Mouse (Mus musculus) gastrocnemius, adult 18-20 months (tissue): ENCODE measurements around the gene Tmprss15. TPM values are rescaled to one million over a fixed set of nuclear protein-coding genes. Genes with fewer than 3 reads are reported as not detected.

ENCODE experiments used
- DNase-seq: peaks from one replicate; pipeline ENCODE4 v3.0.0; 2021; ENCODE audit warnings: low spot score
- long read RNA-seq, 2 experiments: library from polyadenylated mRNA; stranded (forward); transcript quantifications; one replicate each; pipeline ENCODE4 v2.0.0; 2021
- total RNA-seq, 2 experiments: library from RNA; stranded (reverse); gene quantifications; 2 replicates each; pipeline ENCODE4 v1.2.3; 2021

Gene Tmprss15
- total RNA-seq, result not detected
- long read RNA-seq, experiment 1, result 0 reads
- long read RNA-seq, experiment 2, result 0 reads

DNA sequence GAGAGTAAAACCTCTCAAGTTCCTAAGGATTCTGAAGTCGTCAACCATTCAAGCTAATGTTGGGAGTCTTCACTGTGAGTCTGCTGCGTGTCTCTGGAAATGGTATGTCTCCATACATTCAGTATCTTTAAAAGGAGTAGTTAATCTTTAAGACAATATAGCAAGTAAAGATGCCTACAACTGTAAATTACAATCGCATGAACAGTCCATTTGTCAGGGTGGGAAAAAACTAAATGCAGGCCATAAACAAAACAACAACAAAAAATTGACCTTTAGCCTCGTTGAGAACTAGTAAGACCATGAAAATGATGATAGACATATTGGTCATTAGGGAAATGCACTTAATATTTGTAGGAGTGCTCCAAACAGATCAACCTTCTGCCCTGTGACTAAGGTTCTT, at the start of gene Tmprss15:
TSS of gene Tmprss15 (minus strand) at position 101 of the 400 bp plus-strand sequence.
- DNase-seq, result no peak

DNA sequence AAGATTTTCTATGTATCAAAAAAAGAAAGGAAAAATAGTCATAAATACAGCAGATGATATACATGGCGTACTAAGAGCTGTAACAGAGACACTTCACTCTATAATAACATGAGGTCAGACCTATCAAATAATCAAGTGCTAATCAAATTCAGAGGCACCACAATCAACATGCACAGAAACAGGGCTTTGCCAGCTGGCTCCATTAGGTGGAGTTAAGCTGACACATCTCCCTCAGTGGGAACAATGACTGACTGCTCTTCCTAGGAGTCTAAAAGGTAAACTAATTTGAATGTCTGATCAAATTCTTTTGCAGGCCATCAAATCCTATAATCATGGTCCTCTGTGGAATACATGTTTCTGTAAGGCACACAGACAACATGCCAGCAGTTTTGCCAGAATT, 24.0 kb upstream of the Tmprss15 start:
- no peak for DNase-seq

DNA sequence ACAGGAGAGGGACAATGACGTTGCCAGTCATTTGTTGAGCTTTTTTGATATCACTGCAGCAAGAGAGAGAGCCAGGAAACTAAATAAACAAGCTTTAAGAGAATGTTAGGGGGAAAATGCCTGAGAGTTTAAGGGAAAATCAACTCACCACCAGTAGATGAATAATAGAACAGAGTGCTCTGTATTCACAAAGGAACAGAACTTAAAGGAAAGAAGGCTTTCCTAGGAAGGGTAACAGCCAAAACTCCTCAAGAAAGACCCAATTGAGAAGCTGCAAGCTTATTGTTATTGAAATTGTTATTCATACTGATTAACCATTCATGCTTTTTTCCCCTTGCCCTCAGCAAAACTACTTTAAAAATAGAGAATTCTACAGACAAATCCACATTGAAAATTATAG, 18.6 kb upstream of the Tmprss15 start:
- DNase-seq, result no peak

DNA sequence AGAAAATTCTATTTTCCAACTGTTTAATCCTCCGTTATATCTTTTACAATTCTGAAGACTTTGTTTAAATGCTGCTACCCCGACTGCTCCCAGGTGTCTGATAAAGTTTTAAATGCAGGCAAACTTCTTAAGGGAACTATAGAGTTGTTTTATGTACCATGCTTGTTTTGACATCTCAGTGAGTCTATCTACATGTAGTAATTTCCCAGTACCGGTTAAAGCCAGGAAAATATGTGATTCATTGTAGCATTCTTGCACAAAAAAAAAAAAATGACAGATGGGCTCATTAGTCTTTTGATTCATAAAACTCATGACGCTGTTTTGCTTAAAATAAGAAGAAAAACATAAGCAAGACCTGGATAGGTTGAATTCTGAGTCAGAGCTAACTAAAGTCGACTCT, 18.1 kb upstream of the Tmprss15 start:
- DNase-seq, result no peak

DNA sequence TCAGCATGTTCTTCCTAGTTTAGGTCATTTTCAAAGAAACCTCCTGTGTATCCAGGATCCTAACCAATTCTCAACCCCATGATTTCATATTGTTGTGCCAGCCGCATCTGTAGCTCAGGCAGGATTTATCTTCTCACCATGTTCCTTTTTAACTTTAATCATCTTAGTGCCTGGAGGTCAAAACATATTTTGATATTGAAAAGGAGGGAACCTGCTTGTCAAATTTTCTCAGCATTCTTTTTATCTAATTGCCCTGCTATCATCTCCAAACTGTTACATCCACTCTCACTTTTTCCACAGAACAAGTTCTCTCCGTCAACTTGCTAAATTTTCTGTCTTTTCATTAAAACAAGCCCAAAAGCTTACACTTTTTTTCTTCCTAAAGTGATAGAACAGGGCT, 9.4 kb upstream of the Tmprss15 start:
- no peak for DNase-seq

DNA sequence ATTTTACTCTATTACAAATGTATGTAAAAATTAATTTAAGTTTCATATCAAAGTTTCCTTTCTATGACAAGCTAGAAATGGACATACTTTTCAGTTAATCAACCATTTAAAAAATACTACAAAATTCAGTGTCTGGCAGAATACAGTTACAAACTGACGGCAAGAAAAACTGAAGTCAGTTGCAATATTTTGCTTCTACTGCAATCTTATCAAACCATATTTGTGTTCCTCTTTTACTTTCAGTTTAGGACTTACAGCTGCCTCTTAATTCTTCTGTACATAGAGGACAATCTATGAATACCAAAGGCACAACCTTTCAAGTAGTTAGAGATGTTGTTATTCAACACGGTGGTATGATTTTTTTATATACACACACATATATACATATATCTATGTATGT, 7.4 kb upstream of the Tmprss15 start:
- no peak for DNase-seq

DNA sequence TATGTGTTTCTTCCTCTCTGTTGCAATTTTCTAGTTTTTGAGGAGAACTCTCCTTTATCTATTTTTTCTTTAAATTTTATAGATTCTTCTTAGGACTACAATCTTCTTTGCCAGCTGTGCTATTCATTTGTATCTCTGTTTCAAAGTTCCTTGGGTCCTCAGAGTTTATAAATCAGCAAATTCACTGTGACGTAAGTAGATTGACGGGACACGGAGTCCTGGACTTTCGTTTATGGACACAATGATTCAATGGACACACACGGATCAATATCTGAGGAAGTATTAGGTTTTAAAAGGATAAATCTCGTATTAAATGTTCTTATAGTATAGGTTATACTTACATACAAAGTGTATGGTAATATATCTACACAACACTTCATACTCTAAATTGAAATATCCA, 4.3 kb downstream of the Tmprss15 start:
- DNase-seq, result no peak

DNA sequence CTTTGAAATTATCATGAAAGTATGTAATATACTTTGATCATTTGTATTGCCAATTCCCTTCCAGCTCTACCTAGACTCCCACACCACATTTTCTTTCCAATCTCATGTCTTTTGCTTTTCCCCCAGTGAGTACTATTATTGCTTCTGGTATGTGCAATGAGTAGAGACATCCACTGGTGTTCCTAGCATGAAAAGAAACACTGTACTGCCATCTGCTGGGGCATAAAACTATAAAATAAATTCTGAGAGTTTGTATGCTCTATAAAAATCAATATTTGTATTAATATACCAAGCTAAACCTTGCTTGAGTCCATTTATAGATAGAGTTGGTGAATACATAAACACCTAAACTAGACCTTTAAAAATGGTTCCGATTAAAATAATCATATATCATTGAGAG, 27.0 kb downstream of the Tmprss15 start:
- no peak for DNase-seq

DNA sequence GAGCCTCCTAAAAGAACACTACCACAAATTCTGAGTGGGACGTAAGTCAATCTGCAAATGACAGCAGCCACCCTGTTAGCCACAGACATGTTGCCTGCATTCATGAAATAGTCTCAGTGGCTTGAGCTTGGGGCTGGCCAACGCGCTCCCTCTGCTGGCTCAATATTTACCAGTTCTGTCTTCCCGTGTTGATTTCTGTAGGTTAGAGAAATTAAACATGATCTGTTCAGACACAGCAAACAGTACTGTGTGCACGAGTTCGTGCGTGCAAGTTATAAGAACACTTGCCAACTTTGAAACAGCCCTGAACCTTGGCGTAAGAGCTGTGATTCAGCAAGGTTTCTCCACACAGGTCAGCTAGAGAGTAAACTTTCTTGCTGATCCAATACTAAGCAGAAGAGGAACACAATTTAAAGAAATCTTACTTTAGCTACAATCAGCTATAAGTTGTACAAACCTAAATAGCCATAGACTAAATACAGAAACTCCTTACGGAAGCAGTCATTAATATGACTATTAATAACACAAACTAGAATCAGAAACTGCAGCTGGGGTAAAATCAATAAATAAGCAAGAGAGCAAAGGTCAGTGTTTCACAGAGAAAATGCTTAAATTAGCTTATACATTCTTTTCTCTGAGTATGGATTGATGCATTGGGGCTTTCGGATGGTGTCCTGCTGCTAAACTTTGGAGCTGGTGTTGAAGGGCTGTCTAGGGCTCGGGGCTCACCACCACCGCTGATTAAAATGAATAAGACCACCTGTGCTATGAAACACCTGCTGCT, 31.9 kb downstream of the Tmprss15 start:
- no peak for DNase-seq

DNA sequence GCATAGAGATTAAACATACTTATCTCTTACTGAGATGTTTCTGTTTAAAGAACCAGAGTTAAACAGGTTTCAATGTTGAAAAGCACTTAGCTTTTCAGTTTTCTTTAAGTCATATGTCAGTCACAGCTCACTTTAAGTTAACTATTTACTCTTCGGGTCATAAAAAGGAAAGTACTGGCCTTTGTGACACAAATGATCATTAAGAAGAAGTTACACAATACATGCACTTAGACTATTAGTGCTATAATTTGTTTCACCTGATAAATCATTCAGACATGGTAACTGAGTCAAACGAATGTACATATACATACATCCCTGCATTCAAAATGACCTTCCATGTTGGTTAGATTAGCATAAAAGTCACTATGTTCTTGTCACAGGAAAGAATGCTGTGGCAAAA, 58.3 kb downstream of the Tmprss15 start:
- DNase-seq, result no peak

DNA sequence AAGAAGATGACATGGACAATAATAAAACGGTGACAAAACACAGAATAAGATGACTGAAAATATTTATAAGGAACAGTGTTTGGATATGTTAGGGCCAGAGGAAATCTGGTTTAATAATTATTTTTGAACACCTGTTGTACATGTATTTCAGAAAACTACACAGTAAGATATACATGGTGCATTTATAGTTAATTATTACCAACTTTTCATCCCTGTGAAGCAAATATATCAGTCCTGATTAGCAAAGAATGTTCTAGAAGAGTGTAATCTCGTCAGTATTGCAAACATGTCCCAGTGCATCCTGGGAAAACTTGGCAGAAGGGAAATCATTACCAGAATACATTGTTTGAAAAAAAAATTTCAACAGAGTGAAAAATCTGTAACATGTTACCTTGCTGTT, 88.1 kb downstream of the Tmprss15 start:
- no peak for DNase-seq

DNA sequence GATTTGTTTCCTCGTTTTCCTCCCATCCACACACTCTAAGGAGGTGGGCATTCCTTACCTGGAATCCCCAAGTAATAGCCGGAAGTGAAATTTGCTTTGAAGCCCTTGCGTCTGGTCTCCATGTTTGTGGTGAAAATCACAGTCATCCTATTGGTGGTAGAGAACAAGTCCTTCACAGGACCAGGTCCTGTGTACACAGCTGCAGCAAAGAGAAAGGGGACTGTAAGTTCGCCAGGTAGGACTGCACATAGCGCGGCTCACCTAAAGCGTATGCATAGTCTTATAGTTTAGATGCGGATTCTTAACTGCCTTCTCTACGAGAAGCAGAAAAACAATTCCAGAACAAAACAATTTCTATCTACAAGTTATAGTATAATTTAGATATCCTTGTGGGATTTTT, 89.2 kb downstream of the Tmprss15 start:
- no peak for DNase-seq

DNA sequence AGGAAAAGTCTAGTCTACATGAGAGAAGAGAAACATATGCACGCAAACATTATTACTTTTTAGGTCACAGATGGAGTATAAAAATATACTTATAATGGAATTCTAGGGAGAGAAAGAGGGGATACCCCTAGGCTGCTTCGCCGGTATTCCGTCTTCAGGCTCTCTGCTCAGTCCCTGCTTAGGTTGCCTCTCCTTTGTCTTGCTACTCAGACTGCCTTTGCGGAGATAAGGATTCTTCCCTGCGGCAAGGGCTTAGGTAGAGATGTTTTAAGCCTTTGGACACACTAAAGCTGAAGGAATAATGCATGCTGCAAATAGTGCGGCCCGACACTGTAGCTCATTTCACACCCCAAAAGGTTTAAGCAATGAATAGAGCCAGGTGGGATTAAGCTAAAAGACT, 114.5 kb downstream of the Tmprss15 start:
- no peak for DNase-seq

DNA sequence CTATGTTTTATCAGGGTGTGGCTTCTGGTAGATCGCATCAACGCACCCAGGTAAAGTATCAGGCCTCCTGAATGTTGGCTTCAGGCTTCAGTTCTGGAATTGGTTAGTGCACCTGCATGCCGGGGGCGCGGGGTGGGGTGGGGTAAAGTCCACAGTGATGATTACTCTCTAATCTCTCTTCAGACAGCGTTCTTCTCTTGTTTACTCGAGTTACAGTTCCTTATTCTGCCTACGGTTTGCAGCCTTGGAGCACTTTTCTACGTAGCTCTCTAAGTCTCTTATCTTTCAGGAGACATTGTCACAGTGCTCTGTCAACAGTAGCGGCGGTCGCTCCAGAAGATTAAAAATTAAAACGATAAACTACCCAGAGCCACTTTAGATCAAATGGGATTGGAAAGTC, 116.8 kb downstream of the Tmprss15 start:
- no peak for DNase-seq

DNA sequence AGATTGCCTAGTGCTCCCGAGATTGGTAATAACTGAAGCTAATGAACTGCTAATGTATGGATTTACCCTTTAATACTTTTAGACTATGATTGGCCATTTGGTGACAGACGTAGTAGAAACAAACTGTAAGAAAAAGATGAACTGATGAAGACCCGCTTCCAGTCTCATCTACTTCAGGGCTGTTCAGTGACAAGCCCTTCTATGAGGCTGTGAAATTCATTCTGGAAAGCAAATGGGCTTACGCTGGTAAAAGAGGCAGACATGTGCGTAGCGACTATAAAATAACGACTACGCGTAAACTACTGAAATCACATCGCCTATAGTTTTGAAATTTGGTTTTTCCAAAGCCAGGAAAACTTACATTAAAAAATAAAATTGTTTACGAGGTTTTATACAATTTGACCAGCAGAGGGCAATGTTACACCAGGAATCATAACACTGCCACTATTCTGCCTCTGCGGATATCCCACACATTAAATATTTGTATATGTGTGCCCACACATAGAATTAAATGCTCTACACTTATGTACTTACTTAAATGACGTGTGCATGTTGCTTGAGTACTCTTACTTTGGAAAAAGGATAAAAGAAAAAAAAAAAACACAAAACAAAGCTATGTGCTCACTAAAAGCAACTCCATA, 121.7 kb downstream of the Tmprss15 start:
- no peak for DNase-seq

DNA sequence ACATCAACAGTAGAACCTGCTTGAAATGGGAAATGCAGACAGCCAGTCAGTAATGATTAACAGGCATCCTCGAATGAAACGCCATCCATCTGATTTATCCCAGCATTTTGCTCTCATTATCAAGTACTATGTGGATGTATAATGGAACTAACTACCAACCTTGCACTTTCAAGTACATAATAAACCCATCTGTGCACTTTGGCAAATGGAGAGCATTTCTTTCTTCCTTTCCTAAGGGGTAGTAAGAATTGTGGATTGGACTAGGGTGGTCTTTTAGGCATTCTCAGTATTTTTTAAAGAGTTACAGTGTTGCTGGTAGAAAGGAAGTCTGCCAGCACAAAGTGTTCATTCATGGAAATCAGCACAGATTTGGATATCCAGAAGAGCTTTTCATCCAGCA, 133.5 kb downstream of the Tmprss15 start:
- DNase-seq, result no peak

DNA sequence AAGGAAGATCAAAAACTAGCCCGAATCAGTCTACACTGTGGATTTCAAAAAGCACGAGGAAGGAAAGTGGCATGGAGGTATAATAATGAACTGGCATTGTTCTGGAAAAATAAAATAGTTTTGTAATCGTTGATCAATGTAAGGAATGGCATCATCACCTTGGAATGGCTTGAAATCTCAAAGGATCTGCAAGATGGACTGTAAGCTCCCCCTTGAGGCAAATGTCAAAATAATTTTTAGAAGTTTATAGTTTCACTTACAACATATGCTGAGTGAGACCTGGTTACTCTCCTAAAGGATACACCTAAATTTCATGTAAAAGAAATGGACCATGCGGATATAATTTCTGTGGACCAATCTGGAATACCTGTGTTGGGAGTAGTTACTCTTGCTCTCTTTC, 140.5 kb downstream of the Tmprss15 start:
- DNase-seq, result no peak

DNA sequence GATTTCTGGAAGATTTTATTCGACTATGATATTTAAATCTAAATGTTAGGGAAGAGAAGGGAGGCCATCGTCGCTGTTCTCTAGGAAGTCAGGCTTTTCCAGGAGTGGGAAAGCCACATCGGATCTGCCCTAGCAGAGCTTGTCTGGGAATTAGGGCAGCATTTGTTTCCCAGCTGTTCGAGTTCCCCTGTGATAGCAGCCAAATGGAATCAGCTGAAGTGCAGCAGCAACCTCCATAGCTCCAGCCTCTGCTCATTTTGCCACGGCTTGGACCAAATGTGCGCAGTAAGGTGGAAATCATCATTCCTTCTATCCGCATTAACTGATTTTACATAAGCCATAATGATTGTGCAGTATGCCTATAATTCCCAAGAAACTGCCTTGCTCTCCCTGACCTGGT, 153.1 kb downstream of the Tmprss15 start:
- no peak for DNase-seq

DNA sequence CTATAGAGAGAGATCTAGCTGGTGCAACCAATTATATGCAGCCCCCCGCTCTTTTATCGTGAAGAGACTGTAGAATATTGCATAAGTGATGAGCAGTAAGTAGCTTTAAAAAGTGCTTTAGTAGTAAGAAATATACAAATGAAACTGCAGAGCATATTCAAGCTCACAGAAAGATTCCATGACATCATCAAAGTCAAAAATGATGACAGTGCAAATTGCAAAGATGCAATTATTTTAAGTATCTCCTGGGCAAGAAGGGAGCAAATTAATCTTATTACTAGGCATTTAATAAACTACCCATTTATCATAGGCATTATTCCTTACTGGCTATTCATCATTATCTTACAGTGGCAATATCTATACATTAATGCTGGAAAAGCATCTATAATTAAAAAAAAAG, 156.6 kb downstream of the Tmprss15 start:
- no peak for DNase-seq

DNA sequence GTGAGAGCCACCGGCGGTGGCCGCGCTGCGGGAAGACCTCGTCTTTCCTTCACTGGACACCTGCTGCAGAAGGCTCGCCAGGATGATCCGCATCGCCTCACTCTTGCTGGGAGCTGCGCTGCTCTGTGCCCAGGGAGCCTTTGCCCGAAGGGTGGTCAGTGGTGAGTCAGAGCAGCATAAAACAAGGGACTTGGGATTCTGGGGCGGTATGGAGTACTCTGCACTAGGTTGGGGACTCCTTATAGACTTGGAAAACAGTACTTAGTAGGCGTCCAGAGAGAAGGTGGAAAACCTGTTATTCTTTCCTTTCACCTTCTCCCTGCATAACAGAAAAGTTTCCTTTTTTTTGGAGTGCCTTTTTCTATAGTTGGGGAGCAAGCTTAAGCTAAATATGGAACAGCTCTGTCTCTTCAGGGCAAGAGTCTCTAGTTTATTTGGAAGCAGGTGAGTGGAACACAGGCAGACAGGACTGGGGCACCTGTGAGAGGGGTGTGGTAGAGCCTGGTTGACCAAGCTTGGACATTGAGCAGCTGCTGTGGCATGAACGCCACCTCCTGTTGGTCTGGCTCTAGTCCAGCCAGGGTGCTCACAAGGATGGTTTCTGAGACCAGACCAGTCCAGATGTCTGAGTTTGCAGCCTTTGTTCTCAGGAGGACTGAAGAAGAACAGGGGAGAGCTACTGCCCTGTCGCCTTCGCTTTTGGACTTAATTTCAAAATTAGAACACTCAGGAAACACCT, 159.4 kb downstream of the Tmprss15 start:
- DNase-seq, result no peak

DNA sequence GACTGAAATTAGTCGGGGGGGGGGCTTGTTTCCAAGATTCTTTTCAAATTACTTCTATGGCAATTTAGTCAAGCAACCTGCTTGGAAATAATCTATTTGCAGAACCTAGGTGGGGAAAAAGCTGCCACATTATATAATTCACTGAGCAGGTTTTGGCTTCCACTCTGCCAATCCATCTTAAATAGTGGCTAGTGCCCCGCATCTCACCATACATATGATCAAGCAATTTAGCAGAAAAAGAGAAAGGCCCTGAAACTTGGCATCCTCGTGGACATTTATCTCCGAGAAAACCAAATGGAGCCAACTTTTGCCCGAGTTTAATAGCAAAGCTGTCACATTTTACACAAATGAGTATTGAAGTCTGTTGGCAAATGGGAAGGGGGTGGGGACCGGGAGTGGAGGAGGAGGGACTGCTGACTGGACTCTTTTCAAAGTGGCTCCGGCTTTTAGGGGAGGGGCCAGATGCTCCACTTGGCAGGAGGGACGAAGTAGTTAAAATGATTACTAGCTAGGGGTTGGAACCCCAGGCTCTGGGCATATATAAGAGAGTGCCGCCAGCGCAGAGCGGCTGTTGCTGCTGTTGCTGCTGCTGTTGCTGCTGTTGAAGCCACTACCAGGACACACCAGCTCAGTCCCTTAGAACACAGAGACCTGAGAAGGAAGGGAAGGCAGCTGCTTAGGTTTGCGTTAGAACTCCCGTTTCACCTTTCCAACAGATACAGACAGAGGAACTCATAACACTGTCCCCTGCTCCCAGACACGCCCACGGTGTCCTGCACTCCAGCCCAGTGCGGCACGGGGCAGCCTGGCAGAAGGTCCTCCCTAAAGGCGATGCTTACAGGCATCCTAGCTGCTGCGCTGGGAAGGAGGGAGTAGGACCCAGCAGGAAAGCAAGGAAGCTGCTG, 160.3 kb downstream of the Tmprss15 start, which contains the start of gene Chodl:
TSS of gene Chodl (plus strand) at position 567 of the 905 bp plus-strand sequence.
- no peak for DNase-seq
